Mouse (Mus musculus) small intestine, adult 2 months (tissue): ENCODE measurements around the gene Slc5a6.

ENCODE experiments used
- CTCF ChIP-seq: fragments of 200-500 bp; IDR thresholded peaks from 2 replicates; pipeline ENCODE4 v1.5.1; 2012; ENCODE audit warnings: low read depth, mild to moderate bottlenecking, control low read depth, inconsistent platforms, low read length, moderate library complexity, mixed read lengths; ENCODE audit not compliant: insufficient replicate concordance, insufficient read length; ENCODE audit errors: extremely low read depth
- POLR2A ChIP-seq: fragments of 200-500 bp; IDR thresholded peaks from 2 replicates; pipeline ENCODE4 v1.6.1; 2012; ENCODE audit warnings: low read depth, mild to moderate bottlenecking, control low read depth, inconsistent platforms, low read length, moderate library complexity

GRCm38 (mm10) chr5:30992980-30993676, 55.6 kb downstream of the Slc5a6 start:
- TF ChIP-seq CTCF (no peak), POLR2A (no peak)
